Mouse (Mus musculus) heart, adult 8-10 months (tissue): ENCODE measurements around the gene Prdx6b. TPM values are rescaled to one million over a fixed set of nuclear protein-coding genes. Genes with fewer than 3 reads are reported as not detected.

Experiments used
- DNase-seq: peaks from one replicate; pipeline ENCODE4 v3.0.0; 2022; ENCODE audit warnings: low spot score
- total RNA-seq, 4 experiments: library from RNA; stranded (reverse); gene quantifications; 2 replicates each; pipeline ENCODE4 v1.2.4; 2022

The Prdx6b gene
- total RNA-seq = not detected

DNA sequence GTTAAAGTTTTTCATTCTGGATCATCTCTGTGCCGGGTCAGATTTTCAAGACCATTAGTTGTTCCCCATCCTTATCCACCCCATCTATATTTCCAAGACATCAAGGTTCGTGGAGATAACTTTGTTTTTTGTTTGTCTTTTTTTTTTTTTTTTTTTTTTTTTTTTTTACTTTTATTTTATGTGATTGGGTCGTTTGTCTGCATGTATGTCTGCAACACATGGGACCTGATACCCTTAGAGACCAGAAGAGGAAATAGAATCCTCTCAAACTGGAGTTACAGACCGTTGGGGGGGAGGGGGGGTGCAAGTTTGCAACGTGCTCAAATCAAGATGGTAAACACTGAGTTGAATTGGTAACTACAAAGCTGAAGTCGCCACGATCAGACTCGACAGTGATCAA is at the start of gene Prdx6b:
Prdx6b (plus strand) TSS at position 301 of the 400 bp plus-strand sequence.
- DNase-seq = no peak

GRCm38 (mm10) chr2:80247466-80247865 is 44.8 kb upstream of the Prdx6b start:
- DNase-seq = no peak

DNA sequence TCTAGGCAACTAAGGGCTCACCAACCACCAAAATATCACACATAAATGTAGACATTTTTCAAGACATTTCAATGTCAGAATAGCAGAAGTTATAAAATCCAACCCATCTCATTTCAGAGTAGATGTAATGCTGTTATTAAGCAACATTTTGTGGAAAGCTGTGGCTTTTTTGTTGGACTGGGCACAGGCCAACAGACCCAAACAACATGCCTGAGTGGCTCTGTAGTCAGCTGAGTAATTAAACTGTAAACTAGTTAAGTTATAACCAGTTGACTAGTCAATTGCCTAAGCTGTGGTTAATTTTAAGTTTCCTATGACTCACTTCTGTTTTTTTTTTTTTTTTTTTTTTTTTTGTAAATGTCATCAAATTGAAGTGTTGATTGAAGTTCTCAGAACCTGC is 44.4 kb upstream of the Prdx6b start:
- DNase-seq = no peak

- DNase-seq = no peak
These were observed 32.2 kb upstream of the Prdx6b start for GRCm38 (mm10) chr2:80259888-80260672.

DNA sequence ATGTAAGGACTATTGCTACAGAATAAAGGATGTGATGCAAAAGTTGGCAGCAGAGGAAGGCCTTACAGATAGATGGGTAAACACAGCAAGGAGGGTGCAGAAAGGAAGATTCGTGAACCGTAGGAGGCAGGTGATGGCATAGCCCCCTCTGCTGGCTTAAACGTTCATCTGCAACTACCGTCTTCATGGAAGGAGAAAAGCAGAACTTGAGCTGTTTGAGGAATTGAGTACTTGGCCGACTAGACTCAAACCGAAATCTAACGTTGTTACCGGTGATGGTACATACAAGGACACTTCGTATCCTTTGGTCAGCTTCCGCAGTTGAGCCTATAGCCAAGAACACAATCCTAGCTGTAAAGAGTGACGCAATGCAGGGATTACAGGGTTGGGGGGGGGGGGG is 25.4 kb upstream of the Prdx6b start:
- peak; percentile 57 for DNase-seq

- peak; percentile 23 for DNase-seq
These were observed 24.2 kb upstream of the Prdx6b start for GRCm38 (mm10) chr2:80268053-80268452.

DNA sequence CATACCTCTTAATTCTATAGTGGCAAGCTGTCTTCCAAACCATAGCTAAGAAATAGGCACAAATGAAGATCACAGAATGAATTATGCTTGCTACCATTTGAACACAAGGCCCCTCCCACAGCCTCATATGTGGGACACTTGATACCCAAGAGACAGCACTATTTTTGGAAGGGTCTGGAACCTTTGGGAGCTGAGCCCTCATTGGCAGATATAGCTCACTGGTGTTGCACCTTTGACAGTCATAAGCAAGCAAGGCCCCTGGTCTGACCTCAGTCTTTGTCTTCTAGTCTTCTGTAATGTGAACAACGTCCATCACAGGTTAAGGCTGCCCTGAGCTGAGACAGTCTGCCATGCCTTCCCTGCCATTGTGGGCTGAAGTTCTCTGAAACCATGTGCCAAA is 20.8 kb upstream of the Prdx6b start:
- DNase-seq = peak; percentile 16

- no peak for DNase-seq
These were observed 19.2 kb upstream of the Prdx6b start for GRCm38 (mm10) chr2:80273038-80273437.

DNA sequence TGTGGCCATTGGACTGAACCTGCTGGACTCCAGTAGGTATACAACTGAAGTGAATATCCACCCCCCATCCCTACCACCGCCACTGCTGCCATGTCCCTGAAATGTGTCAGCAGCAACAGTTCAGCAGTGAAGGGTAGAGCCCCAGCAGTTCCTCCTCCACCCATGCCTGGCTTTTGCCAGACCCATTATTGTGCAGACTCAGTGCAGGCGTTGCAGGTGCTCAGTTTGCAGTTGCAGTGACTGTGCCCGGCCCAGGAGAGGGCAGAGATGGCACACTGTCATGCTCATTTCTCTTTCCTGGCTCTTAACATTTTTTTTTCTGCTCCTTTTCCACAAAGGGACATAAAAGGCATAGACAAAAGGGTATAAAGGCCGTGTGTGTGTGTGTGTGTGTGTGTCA is 18.5 kb upstream of the Prdx6b start:
- no peak for DNase-seq

- DNase-seq = no peak
These were observed 17.1 kb upstream of the Prdx6b start for GRCm38 (mm10) chr2:80275136-80275535.

- no peak for DNase-seq
These were observed 10.1 kb upstream of the Prdx6b start for GRCm38 (mm10) chr2:80282214-80282613.

- DNase-seq = no peak
These were observed 5.9 kb upstream of the Prdx6b start for GRCm38 (mm10) chr2:80286397-80286796.

GRCm38 (mm10) chr2:80298334-80298733 is 6.1 kb downstream of the Prdx6b start:
- DNase-seq = no peak

GRCm38 (mm10) chr2:80300806-80301205 is 8.5 kb downstream of the Prdx6b start:
- DNase-seq = no peak

- no peak for DNase-seq
These were observed 11.7 kb downstream of the Prdx6b start for GRCm38 (mm10) chr2:80303957-80304356.

DNA sequence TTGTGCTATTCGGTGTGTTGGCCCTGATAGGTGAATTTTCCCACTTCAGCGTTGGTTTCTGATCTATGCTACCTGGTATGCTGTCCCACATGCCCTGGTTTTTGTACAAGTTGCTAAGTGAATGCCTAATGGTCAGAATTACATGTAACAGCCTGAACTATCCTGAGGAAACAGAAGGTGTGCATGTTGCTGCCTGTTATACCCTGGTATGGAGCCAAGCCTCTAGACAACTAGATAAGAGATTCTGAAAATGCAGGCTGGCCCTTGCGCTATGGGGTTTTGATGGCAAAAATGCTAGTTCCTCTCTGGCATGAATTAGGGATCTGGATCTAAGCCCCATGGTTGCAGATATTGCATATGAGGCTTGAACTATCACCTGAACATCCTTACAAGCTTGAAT is 15.4 kb downstream of the Prdx6b start:
- no peak for DNase-seq

DNA sequence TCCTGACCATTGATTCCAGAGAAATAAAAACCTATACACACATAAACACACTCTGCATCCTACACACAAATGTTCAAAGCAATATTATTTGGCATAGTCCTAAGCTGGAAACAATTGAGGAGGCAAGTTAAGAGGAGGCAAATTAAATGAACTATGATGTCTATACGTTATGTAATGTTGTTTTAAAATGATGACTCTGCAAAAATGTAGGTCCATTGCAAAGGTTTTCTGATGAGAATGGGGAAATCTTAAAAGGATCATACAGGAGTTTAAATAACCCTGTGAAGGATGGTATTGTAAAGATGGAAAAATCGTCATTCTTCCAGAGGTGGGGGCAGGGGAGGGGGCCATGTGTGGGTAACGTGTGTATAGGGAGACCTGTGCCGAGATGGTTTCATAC is 17.5 kb downstream of the Prdx6b start:
- DNase-seq = no peak

GRCm38 (mm10) chr2:80310772-80311171 is 18.5 kb downstream of the Prdx6b start:
- DNase-seq = no peak

DNA sequence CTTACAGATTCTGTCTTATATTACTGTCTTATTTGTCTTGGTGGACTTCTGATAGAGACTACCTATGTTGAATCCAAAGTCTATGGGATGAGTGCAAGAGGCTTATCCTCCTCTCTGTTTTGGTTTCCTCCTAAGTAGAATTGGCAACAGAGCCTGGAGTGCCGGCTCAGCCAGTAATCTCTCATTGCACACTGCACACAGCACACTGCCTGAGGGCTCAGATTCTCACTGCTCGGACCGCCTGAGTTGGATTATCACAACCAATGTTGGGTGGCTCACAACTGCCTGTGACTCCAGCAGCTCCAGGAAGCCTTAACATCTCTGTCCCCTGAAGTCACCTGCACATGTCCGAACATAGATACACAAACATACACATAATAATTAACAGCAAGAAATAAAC is 19.1 kb downstream of the Prdx6b start:
- DNase-seq = no peak

DNA sequence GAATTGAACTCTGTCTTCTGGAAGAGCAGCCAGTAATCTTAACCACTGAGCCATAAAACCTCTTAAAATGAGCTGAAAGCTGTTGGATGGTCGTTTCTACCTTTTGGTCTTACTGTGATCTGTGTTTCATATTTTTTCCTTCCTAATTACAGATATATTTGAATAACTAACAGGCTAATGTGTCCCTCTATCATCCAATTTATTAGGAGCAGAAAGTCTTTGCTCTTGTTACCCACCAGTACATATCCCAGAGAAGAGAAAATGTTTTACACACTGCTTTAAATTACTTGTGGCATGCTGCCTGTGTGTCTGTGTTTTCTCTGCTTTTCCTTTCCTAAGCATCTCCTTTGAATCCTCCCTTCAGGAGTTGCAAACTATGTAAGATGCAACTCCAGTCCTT is 21.9 kb downstream of the Prdx6b start:
- DNase-seq = no peak

GRCm38 (mm10) chr2:80314854-80315241 is 22.6 kb downstream of the Prdx6b start:
- DNase-seq = no peak

- DNase-seq = peak; percentile 93
These were observed 23.2 kb downstream of the Prdx6b start, which contains the start of gene Dnajc10 for GRCm38 (mm10) chr2:80315242-80316161. Gene Dnajc10 (plus strand): TSS chr2:80315466.

DNA sequence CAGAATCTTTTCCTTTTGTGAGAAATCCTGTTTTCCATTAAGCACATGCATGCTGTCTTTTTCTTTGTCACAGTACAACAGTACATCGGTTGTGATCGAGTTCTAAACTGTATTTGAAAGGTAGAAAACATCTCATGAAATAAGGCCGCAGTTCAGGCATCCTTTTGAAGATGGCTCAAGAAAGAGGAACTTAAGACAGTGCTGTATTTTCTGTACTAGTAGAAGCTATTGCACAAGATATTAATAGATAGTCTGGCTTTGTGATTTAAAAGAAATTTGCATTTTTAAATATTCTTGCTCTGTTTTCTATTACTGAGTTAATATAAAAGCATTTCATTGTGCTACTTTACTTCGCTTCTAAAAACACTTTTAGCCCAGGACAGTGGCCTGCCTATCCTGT is 30.6 kb downstream of the Prdx6b start:
- DNase-seq = no peak
